Mouse (Mus musculus) CH12.LX (cell line): ENCODE measurements around the gene Il1r1.

Experiments
- BHLHE40 ChIP-seq: IDR thresholded peaks from 2 replicates; pipeline ENCODE4 v1.6.1; 2011; ENCODE audit warnings: mild to moderate bottlenecking, low read depth, low read length, improper control_type of control experiment
- CHD2 ChIP-seq: IDR thresholded peaks from 2 replicates; pipeline ENCODE4 v1.6.1; 2011; ENCODE audit warnings: low read length, improper control_type of control experiment
- CTCF ChIP-seq, 2 experiments: IDR thresholded peaks in 1 of 2; conservative IDR thresholded peaks in 1 of 2; 2 replicates each; pipeline ENCODE4 v1.5.1; 2011 to 2012; ENCODE audit warnings: low read depth in 2 of 2, low read length in 2 of 2, improper control_type of control experiment in 1 of 2, inconsistent platforms in 1 of 2, mild to moderate bottlenecking in 1 of 2, moderate library complexity in 1 of 2
- EP300 ChIP-seq: IDR thresholded peaks from 2 replicates; pipeline ENCODE4 v1.6.1; 2011; ENCODE audit warnings: low read length, improper control_type of control experiment
- MAFK ChIP-seq: IDR thresholded peaks from 2 replicates; pipeline ENCODE4 v1.6.1; 2011; ENCODE audit warnings: low read length, improper control_type of control experiment; ENCODE audit not compliant: insufficient replicate concordance
- MAZ ChIP-seq: IDR thresholded peaks from 2 replicates; pipeline ENCODE4 v1.6.1; 2012; ENCODE audit warnings: low read depth, mild to moderate bottlenecking, inconsistent platforms, low read length, improper control_type of control experiment, moderate library complexity
- POLR2A ChIP-seq: IDR thresholded peaks from 2 replicates; pipeline ENCODE4 v1.6.1; 2011; ENCODE audit warnings: low read depth, mild to moderate bottlenecking, improper control_type of control experiment, low read length
- POLR2AphosphoS2 ChIP-seq: IDR thresholded peaks from 2 replicates; pipeline ENCODE4 v1.6.1; 2011; ENCODE audit warnings: low read depth, low read length, improper control_type of control experiment
- RAD21 ChIP-seq: IDR thresholded peaks from 2 replicates; pipeline ENCODE4 v1.6.1; 2011; ENCODE audit warnings: low read depth, mild to moderate bottlenecking, low read length, improper control_type of control experiment, moderate library complexity
- TCF12 ChIP-seq: IDR thresholded peaks from 2 replicates; pipeline ENCODE4 v1.6.1; 2014; ENCODE audit warnings: low read depth, mild to moderate bottlenecking, inconsistent platforms, low read length, improper control_type of control experiment

DNA sequence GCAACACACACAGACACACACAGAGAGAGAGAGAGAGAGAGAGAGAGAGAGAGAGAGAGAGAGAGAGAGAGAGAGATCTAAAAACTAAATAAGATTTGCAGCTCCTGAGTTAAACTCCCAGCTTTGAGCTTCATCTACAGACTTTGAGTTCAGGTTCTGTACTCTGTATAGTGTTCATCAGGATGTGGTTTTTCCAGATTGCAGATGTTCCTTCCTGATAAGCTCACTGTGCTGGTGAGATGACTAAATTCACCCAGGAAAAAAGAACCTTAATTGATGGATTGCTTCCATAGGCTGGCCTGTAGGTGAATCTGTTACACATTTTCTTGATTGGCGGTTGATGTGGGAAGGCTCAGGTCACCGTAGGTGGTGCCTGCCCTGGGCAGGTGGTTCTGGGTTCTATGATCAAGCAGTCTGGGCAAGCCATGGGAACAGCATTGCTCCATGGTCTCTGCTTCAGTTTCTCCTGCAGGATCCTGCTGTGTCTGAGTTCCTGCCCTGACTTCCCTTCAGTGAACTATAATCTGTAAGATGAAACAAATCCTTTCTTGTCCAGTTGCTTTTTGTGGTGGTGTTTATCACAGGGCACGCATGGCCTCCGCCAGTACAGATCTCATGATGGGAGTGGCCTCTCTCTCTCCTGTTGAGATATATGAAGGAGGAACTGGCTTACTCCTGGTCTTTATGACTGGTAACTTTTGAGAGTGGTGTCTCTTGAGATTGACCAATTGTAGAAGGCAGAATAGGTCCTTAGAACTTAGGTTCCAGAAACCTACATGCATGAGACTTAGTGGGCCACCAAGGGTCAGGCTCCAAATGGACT lies 11.3 kb upstream of the Il1r1 start:
- TF ChIP-seq CHD2 (no peak), BHLHE40 (no peak), POLR2AphosphoS2 (no peak), MAFK (no peak), EP300 (no peak), CTCF (conservative IDR thresholded peaks at IDR 0.05 in 1 of 2, IDR thresholded peaks at IDR 0.05 in 1 of 2; ENCODE audit: low read depth in 2 of 2, low read length in 2 of 2) (no peak), POLR2A (no peak), RAD21 (no peak), TCF12 (no peak), MAZ (no peak)
